Mouse (Mus musculus) fat pad, adult 2 months (tissue): ENCODE measurements at regions not wholly inside any gene's neighbourhood (a gene's known extent, or its start where the extent isn't known, plus 50 kb on each side); places are given as distances from the start of the nearest gene placed in this dataset.
A peak's percentile ranks its signal among the peaks of the same experiment; 100 is the strongest.

Experiments
- DNase-seq: peaks from one replicate; pipeline ENCODE4 v3.0.0-alpha.2; 2011; ENCODE audit warnings: low read depth, low spot score; ENCODE audit errors: extremely low read depth

GRCm38 (mm10) chr3:15110037-15110748 lies 221.9 kb downstream of the Gm9733 start:
- no peak for DNase-seq

DNA sequence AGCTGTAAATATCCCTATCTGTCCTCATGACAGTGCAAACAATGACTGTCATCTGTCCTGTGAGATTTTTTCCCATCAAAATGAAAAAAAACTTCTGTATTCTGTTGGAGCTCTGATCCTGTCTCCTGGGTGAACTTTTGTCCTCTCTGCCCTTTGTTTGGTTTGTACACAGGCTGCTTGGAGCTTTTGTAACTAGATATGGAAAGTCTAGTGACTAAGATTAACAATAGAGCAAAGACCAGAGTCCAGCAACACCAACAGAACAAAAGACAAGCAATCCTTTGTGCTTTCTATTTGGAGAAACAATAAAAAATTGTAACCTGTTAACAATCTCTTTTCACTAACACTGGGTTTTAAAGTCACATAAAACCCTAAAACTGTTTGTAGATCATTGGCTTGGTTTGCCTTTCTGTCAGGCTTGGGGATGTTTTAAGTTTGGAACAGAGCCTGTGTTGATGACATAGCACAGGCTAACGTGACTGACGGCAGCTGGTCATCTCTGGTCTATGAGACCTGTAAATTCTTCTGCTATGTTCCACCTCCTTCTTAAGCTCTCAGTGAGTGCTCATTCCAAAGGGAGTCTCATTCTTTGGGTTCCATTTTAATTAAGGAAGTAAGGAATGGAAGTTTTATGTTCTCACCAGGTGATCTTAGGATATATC lies 219.8 kb downstream of the Gm9733 start:
- DNase-seq, result no peak

- DNase-seq, result no peak
Observed at GRCm38 (mm10) chr3:15118634-15119356, 213.3 kb downstream of the Gm9733 start.

DNA sequence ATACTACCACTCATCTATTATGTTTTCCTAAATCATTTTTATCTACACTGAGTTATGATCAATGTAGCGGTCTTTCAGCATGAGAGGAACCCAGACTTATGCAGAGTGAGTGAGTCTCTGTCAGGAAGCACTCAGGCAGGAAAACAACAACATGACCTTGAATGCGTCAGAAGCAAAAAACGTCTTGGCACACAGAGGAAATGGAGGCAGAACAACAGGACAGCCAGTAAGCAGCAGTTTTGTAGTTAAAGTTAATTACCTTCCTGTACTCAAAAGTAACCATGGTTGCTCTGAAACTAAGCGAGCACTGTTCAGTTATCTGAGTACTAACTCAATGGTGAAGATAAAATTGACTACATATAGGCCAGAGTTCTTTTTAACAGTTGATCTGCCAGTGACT lies 205.4 kb downstream of the Gm9733 start:
- no peak for DNase-seq

DNA sequence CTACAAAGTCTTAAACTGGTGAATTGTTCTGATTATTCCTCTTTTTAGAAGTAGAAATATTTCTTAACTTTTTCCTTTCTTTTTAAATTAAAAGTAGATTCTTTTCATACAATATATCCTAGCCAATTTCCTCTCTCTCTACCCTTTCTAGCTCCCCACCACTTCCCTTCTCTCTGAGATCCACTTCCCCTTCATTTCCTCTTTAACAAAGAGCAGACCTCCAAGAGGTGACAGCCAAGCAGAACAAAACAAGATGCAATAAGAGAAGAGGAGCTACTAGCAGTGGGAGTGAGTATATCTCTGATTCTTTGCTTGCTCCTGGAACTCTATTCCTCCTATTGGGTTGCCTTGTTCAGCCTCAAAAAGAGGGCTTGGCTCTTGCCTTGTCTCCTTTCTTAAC lies 203.7 kb downstream of the Gm9733 start:
- no peak for DNase-seq

DNA sequence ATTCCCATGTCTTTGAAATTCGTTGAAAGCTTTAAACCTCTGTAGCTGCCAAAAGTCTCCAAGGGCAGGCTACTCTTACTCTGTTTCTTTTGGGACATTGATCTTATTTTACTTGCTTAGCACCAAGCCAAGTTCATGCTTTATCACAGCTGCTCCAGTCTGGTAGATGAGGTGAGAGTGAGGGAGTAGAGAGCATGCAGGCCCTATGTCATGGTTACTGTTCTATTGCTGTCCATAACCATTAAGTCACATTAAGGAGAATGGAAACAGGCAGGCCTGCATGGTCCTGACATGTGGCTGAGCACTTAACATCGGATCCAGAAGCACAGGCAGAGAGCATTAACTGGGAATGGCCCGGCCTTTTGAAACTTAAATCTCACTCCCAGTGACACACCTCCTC lies 203.1 kb downstream of the Gm9733 start:
- no peak for DNase-seq

GRCm38 (mm10) chr3:15129729-15130369 lies 202.3 kb downstream of the Gm9733 start:
- no peak for DNase-seq

GRCm38 (mm10) chr3:15132136-15132535 lies 200.0 kb downstream of the Gm9733 start:
- no peak for DNase-seq

- no peak for DNase-seq
Observed at GRCm38 (mm10) chr3:15139550-15139949, 192.6 kb downstream of the Gm9733 start.

DNA sequence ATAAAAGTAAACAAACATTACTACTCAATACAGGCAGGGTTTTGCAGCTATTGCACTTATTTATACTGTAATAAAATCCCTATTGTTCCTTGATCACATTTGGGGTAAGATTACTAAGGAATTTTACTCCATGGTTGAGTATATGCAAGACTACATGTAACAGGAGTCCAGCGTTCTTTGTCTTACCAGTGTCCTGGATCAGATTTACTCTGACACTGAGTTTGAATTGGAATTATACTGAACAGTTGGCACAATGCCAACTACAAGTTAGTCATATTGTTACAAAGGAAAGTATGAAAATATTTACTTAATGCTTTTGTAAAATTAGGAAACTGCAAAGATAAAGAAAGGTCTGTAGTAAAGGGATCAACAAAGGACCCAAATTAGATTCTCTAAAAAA lies 178.4 kb downstream of the Gm9733 start:
- no peak for DNase-seq

- peak; percentile 89 for DNase-seq
Observed at GRCm38 (mm10) chr3:15154153-15154552, 177.9 kb downstream of the Gm9733 start.

- DNase-seq, result no peak
Observed at GRCm38 (mm10) chr3:15156681-15157080, 175.4 kb downstream of the Gm9733 start.

DNA sequence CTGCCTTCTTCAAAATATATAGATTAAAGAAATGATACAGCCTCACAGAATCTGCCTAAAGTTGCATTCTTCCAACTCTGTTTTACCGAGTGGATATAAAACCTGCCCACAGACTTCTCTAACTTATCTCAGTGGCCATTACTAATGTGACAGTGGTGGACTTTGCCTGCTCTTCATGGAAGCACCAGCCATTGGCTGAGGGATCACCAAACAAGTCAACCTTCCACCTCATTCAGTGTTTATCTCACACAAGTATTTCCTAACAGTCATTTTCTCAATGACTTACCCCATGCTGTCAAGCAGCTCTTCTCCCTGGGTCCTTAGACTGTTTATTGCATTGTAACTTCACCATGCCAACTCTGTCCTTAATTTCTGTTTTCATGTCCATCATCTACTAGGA lies 174.3 kb downstream of the Gm9733 start:
- no peak for DNase-seq

- DNase-seq, result no peak
Observed at GRCm38 (mm10) chr3:15158926-15159325, 173.2 kb downstream of the Gm9733 start.

DNA sequence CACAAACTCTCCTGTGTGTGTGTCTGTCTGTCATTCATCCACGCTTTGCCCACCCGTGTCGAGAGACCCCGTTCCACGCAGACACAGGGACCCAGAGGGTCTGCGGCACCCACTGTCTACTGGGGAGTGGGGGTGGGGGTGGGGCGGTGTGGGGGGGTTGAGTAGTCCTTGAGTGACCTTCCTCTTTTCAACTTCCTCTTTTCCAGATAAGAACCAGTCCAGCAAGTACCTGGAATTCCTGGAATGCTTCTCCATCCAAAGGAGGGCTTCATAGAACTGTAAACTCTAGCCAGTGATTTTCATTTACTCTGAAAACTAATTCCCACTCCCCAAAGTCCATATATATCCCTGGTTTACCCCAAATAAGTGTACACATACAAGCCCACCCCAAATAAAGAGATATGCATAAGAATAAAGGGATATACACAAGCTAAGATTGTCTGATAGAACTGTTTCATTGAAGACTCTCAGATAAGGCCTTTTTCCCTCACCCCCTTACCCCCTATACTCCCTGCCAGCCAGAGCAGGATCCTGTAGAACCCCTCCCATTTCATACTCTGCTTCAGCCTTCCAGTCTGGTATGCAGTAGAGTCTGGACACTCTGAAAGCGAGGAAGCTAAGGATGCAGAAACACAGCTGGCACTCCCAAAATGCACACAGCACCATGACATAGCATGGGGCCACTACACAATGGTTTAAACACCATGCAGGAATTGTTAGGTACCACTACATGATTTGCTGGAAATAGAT lies 172.0 kb downstream of the Gm9733 start:
- DNase-seq, result no peak

- no peak for DNase-seq
Observed at GRCm38 (mm10) chr3:15175811-15176210, 156.3 kb downstream of the Gm9733 start.

GRCm38 (mm10) chr3:15179079-15179812 lies 152.9 kb downstream of the Gm9733 start:
- DNase-seq, result no peak

- DNase-seq, result no peak
Observed at GRCm38 (mm10) chr3:15181111-15181510, 151.0 kb downstream of the Gm9733 start.

- DNase-seq, result peak; percentile 34
Observed at GRCm38 (mm10) chr3:15186731-15187130, 145.4 kb downstream of the Gm9733 start.

GRCm38 (mm10) chr3:15194362-15194761 lies 137.7 kb downstream of the Gm9733 start:
- no peak for DNase-seq
